Mouse (Mus musculus) stomach, postnatal 0 days (tissue): ENCODE measurements at regions not wholly inside any gene's neighbourhood (a gene's known extent, or its start where the extent isn't known, plus 50 kb on each side); places are given as distances from the start of the nearest gene placed in this dataset.

Experiments used
- CTCF ChIP-seq: IDR thresholded peaks from 2 replicates; pipeline ENCODE4 v1.5.1; 2016; ENCODE audit warnings: antibody characterized with exemption, low read depth, mild to moderate bottlenecking, moderate library complexity
- EP300 ChIP-seq: optimal IDR thresholded peaks from 2 replicates; pipeline ENCODE3; 2016; ENCODE audit warnings: antibody characterized with exemption

- TF ChIP-seq CTCF = no peak
- TF ChIP-seq EP300 = no peak
Measured at GRCm38 (mm10) chr12:12701735-12702134, 240.0 kb downstream of the Mycn start.
